Mouse (Mus musculus): ENCODE measurements around the gene Gm4792. TPM values are rescaled to one million over a fixed set of nuclear protein-coding genes. Genes with fewer than 3 reads are reported as not detected.

Gm4792 gene
- total RNA-seq, 2 experiments from 2014 or later, result not detected

DNA sequence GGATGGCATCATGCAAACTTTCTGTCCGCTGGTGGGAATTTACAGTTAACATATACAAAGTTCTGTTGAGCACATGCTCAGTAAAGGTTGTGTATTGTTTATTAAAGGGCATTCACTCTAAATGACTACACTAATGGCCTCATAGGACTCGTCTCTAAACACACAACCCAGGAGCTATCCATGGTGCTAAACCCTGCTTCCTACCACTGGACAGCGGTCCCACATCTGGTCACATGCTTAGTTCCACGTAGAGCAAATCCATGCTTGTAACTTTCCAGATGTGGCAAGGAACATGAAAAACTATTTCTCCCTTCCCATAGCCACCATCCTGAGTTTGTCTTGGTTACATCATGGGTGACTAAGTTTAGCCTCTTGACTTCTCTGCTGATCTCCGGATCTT is 7.0 kb upstream of the Gm4792 start:
- no peak for DNase-seq (ENCODE audit: low spot score in 2 of 2)
- intact Hi-C loops (cut with DNase I), result no loop called here

- DNase-seq (ENCODE audit: low spot score in 2 of 2), result no peak
- intact Hi-C loops (cut with DNase I), result no loop called here
These were observed 5.7 kb upstream of the Gm4792 start for GRCm38 (mm10) chr10:94304064-94304657.

- intact Hi-C loops (cut with DNase I), result no loop called here
- DNase-seq (ENCODE audit: low spot score in 2 of 2), result no peak
These were observed 798 bp upstream of the Gm4792 start for GRCm38 (mm10) chr10:94299301-94299700.

DNA sequence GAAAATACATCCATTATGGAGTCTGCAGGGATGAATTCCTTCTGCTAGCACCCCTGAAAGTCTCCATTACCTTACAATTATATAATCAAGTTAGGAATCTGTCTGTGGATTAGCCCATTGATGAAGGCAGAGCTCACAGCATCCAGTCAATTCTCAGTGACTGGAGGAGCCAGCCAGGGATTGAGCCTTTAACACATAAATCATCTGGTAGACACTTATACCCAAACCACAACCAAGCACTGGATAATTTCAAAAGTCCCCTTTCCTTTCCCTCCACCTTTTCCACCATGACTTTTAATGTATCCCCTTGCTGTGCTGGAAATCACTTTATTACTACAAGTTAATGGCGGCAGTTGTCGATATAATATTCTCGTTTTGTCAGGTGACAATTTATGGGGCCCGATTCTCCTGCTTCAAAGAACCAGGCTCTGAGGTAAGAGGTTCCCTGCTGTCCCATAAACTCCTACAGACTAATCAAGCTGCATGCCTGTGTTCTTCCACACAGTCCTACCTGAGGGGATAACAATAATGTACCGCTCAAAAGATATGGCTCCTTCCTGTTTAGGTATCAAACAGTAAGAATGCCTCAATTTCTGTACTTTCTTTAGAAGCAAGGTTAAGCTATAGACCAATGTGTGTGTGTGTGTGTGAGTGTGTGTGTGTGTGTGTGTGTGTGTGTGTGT is 2.4 kb downstream of the Gm4792 start:
- DNase-seq (ENCODE audit: low spot score in 2 of 2), result no peak
- intact Hi-C loops (cut with DNase I), result no loop called here

- intact Hi-C loops (cut with DNase I), result no loop called here
- DNase-seq (ENCODE audit: low spot score in 2 of 2), result no peak
These were observed 3.4 kb downstream of the Gm4792 start for GRCm38 (mm10) chr10:94294933-94295750.

DNA sequence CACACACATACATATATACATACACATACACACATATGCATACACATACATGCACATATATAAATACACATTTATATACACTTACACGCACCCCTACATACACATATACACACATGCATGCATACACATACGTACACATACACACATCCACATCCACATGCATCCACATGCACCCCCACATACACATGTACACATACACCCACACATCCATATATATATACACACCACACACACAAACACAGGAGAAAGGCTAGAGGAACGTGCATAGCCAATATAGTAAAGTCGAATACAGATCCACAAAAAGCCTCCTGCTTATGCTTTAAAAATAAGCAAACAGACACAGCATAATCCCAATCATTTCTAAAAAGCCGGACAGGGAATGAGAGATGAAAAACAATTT is 4.1 kb downstream of the Gm4792 start:
- intact Hi-C loops (cut with DNase I), result no loop called here
- DNase-seq (ENCODE audit: low spot score in 2 of 2), result no peak

GRCm38 (mm10) chr10:94282797-94283196 is 15.7 kb downstream of the Gm4792 start:
- intact Hi-C loops (cut with DNase I), result loop anchor here (10.0 kb wide), 1 partner anchor 358 kb away; no protein-coding TSS in a partner anchor
- DNase-seq (ENCODE audit: low spot score in 2 of 2), result no peak

- no peak for DNase-seq (ENCODE audit: low spot score in 2 of 2)
- intact Hi-C loops (cut with DNase I), result loop anchor here (10.0 kb wide), 1 partner anchor 357 kb away; no protein-coding TSS in a partner anchor
These were observed 16.3 kb downstream of the Gm4792 start for GRCm38 (mm10) chr10:94282179-94282578.

DNA sequence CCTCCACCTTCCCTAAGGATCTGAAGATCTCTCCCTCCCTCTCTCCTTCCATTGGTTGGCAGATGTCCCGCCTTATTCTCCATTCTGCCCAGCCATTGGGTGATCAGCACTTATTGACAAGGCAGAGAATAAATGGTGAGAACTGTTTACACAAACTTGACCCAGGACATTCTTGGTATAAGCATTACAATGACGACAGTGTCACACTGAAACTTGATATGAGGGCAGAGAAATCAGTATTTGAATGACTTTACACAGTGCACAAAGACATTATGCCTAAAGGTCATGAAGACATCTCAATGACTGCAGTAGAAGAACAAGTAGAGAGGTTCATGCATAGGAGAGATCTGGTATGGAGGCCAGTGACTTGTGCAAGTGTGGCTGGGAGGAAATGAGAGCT is 22.0 kb downstream of the Gm4792 start:
- DNase-seq (ENCODE audit: low spot score in 2 of 2), result no peak
- intact Hi-C loops (cut with DNase I), result no loop called here

GRCm38 (mm10) chr10:94275321-94275720 is 23.2 kb downstream of the Gm4792 start:
- DNase-seq (ENCODE audit: low spot score in 2 of 2), result no peak
- intact Hi-C loops (cut with DNase I), result no loop called here

DNA sequence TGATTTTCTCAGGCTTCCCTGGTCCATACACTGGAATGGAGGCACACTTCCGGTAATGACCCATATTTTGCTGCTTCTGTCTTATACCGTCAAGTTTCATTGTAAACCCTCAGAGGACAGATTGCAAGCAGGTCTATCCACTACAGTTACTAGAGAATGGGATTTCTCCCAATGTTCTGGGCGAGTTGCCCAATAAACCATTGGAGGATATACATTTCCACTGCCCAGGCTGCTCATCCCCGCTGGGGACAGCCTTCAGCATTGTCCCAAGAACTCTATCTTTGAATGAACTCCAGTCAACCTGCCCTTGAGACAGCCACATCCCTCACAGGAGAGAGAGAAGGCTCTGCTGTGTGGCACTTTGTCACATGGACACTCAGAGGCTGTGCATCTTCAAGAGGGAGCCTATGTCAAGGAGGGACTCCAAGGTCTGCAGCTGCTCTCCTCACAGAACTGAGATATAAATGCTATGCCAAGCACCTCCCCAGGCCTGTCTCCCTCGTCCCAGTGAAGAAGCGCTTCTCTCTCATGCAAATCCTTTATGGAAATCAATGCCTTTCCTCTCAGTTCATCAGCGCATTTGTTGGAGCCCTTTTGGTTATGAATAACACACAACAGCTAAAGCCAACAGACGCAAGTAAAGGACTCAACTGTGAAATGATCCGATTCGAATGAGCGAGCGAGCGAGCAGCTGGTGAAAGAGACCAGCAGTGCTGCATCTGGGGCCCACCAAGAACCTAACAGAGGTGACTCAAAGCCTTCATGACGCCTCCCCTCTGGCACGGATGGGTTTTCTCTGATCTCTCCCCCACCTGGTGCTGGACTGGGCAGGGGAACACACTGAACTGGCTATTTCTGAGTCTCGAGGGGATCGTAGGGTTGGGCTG is 32.6 kb downstream of the Gm4792 start:
- intact Hi-C loops (cut with DNase I), result no loop called here
- no peak for DNase-seq (ENCODE audit: low spot score in 2 of 2)

- no peak for DNase-seq (ENCODE audit: low spot score in 2 of 2)
- intact Hi-C loops (cut with DNase I), result no loop called here
These were observed 35.3 kb downstream of the Gm4792 start for GRCm38 (mm10) chr10:94263211-94263610.

- intact Hi-C loops (cut with DNase I), result no loop called here
- DNase-seq (ENCODE audit: low spot score in 2 of 2), result no peak
These were observed 35.9 kb downstream of the Gm4792 start for GRCm38 (mm10) chr10:94262646-94263045.

DNA sequence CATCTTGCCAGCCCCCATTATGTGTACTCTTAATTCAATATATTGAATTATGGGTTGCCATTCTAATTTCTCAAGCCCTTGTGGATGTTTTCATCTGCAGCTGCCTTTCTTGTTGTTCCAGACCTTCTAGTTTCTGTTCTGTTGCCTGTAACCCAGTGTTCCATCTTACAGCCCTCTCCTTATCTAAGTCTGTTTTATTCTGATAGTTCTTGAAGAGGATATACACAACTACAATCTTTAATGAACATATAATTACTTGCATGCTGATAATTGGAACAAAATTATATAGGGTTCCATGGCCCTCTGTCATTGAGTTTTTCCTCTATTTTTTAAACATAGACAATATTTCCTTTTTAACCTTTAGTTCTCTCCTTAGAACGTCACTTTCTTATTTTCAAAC is 38.0 kb downstream of the Gm4792 start:
- intact Hi-C loops (cut with DNase I), result no loop called here
- DNase-seq (ENCODE audit: low spot score in 2 of 2), result no peak

- intact Hi-C loops (cut with DNase I), result no loop called here
- DNase-seq (ENCODE audit: low spot score in 2 of 2), result no peak
These were observed 42.0 kb downstream of the Gm4792 start for GRCm38 (mm10) chr10:94256518-94256917.

- DNase-seq (ENCODE audit: low spot score in 2 of 2), result no peak
- intact Hi-C loops (cut with DNase I), result no loop called here
These were observed 42.8 kb downstream of the Gm4792 start for GRCm38 (mm10) chr10:94255744-94256143.

DNA sequence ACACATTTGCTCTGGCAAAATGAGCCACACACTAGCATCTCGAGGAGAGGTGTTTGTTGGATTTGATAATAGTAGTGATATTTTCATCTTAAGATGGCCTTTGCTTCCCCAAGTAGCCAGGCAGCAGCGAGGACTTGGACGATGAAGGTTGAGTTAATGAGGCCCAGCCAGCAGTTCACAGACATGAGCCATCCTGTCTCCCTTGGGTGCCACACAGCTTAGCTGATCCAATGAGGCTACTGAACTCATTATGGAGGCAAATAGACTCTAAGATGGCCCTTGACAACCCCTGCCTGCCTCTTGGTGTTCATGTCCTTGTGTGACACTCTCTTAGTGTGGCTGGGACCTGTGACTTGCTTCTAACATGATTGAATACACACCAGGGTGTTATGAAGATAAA is 43.7 kb downstream of the Gm4792 start:
- no peak for DNase-seq (ENCODE audit: low spot score in 2 of 2)
- intact Hi-C loops (cut with DNase I), result no loop called here

- intact Hi-C loops (cut with DNase I), result no loop called here
These were observed 45.2 kb downstream of the Gm4792 start for GRCm38 (mm10) chr10:94253260-94253807.

More at GRCm38 (mm10) chr10:94253260-94253807, 45.2 kb downstream of the Gm4792 start:
- no peak for DNase-seq (ENCODE audit: low spot score in 2 of 2)

Data from left cerebral cortex, postnatal 36 days (tissue).